Mouse (Mus musculus): ENCODE results near the gene Phyhd1. TPM values are rescaled to one million over a fixed set of nuclear protein-coding genes. Genes with fewer than 3 reads are reported as not detected.
A peak's percentile ranks its signal among the peaks of the same experiment; 100 is the strongest.

Gene Phyhd1
- polyA plus RNA-seq, 1 experiment from 2014 or later: 8.4 TPM

DNA sequence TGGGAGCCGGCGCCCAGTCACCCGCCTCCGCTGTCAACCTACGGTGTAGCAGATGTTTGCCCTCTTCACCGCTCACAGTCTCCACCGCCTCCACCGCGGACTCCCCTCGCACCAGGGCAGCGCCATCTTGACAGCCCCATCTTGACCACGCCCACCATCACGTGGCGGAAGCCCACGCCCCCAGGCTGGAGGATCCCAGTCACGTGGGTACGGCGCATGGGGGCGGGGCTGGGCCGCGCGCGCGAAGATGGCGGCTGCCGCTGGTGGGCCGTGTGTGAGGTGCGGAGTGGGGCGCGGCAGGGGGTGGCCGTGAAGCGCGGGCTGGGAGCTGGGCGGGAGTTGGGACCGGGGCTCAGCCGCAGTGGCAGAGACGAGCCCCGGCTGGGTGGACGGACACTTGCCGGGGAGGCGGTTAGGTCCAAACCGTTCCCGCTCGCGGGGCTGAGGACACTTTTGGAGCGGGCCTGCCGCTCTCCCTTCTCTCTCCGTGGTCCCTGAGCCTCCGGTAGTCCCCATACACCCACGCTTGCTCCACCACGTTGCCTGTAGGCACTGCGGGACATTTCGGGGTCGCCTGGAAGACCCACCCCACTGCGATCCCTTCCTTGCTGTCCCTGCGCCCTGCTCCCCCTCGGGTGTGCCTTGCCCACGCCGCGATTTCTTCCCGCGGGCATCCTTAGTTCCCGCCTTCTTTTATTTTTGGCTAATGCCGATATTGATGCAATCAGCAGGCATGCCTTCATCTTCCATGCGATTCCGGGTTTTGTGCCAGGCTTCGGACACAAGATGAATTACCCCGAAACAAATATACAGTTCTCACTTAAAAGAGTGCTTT is 20.4 kb downstream of the Phyhd1 start, which contains the start of the genes Dolk and Nup188:
Gene Dolk, minus strand, starts transcription at position 143 of the 835 bp plus-strand sequence.
Gene Nup188, plus strand, starts transcription at position 206 of the 835 bp plus-strand sequence.
- Histone ChIP-seq H3K9me3 (replicated peaks) (no peaks in the 10 kb centered on the region), H3K36me3 (no peaks in the 10 kb centered on the region), H3K9ac (peak within 1 kb of the TSS; percentile 89), H3K4me2 (peak within 1 kb of the TSS; percentile 85), H3K4me3 (peak within 1 kb of the TSS; percentile 91), H3K27ac (peak within 1 kb of the TSS; percentile 76), H3K4me1 (replicated peaks) (peaks cover 19% of the 10 kb centered on the region), H3K27me3 (no peaks in the 10 kb centered on the region)
- ATAC-seq (replicated peaks; ENCODE audit: insufficient number of reproducible peaks, insufficient read depth, low FRiP score, low read depth): peak; percentile 96
- WGBS: under 1% methylated on average over 68 of the region's 68 CpGs

DNA sequence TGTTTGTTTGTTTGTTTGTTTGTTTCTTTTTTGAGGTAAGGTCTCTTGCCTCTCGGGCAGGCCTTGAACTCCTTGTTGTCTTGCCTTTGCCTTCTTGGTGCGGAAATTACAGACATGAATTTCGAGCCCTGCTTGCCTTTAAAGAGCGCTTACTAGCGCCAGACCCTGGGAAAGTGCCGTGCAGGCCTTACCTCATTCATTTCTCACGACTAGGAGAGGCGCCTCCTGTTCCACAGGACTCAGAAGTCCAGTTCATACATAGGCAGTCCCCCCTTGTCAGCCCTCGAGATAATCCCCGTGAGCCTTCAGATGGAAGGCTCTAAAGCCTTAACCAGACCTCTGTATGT is 21.0 kb downstream of the Phyhd1 start:
- Histone ChIP-seq H3K36me3 (no peaks in the 10 kb centered on the region), H3K9me3 (replicated peaks) (no peaks in the 10 kb centered on the region), H3K27me3 (no peaks in the 10 kb centered on the region), H3K4me2 (peak overlapping the region; percentile 85), H3K27ac (peak overlapping the region; percentile 76), H3K9ac (peak overlapping the region; percentile 89), H3K4me1 (replicated peaks) (peaks cover 19% of the 10 kb centered on the region), H3K4me3 (peak overlapping the region; percentile 91)
- 0% methylated on average over 10 of the region's 10 CpGs for WGBS
- no peak for ATAC-seq (replicated peaks; ENCODE audit: insufficient number of reproducible peaks, insufficient read depth, low FRiP score, low read depth)

DNA sequence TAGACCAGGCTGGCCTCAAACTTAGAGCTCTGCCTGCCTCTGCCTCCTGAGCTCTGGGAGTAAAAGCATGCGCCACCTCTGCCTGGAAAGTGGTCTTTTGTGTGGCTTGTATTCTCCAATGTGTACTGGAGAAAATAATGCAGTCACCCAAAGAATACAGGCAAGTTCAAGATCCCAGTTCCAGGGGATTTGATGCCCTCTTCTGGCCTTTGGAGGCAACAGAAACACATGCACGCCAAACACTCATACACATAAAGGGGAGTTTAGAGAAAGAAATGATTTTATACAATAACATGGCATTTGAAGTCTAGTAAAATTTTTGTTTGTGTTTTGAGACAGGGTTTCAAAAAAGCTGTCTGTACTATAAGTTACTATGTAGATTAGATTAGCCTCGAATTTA is 33.5 kb downstream of the Phyhd1 start:
- Histone ChIP-seq H3K4me3 (no peak overlapping the region), H3K27ac (no peak overlapping the region), H3K9ac (no peak overlapping the region), H3K36me3 (peaks cover 63% of the 10 kb centered on the region), H3K4me1 (replicated peaks) (no peaks in the 10 kb centered on the region), H3K27me3 (no peaks in the 10 kb centered on the region), H3K4me2 (no peak overlapping the region), H3K9me3 (replicated peaks) (no peaks in the 10 kb centered on the region)
- no peak for ATAC-seq (replicated peaks; ENCODE audit: insufficient number of reproducible peaks, insufficient read depth, low FRiP score, low read depth)
- 72% methylated on average over 3 of the region's 3 CpGs for WGBS

DNA sequence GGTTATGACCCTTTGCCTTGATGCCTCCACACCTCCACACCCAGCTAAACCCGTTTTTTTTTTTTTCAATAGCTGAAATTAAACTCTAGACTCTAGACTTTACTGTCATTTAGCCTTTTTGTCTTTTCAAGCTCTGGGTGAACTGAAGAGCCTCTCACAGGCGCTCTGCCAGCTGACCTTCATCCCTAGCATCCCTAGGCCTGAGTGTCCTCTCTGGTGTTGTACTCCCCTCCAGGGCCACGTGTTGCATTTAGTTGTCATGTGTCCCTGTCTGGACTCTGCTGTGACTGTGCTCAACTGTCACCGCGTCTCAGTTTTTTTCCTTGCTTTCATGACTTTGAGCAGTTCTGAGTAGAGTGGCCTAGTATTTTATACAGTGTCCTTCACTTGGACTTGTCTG is 34.0 kb downstream of the Phyhd1 start:
- H3K27me3 ChIP-seq: no peaks in the 10 kb centered on the region
- H3K27ac ChIP-seq: no peak overlapping the region
- no peak overlapping the region for H3K4me3 ChIP-seq
- no peaks in the 10 kb centered on the region for H3K9me3 ChIP-seq (replicated peaks)
- no peak overlapping the region for H3K9ac ChIP-seq
- WGBS: 85% methylated on average over 5 of the region's 5 CpGs
- ATAC-seq (replicated peaks; ENCODE audit: insufficient number of reproducible peaks, insufficient read depth, low FRiP score, low read depth): no peak
- H3K4me1 ChIP-seq (replicated peaks): no peaks in the 10 kb centered on the region
- no peak overlapping the region for H3K4me2 ChIP-seq
- peaks cover 67% of the 10 kb centered on the region for H3K36me3 ChIP-seq

DNA sequence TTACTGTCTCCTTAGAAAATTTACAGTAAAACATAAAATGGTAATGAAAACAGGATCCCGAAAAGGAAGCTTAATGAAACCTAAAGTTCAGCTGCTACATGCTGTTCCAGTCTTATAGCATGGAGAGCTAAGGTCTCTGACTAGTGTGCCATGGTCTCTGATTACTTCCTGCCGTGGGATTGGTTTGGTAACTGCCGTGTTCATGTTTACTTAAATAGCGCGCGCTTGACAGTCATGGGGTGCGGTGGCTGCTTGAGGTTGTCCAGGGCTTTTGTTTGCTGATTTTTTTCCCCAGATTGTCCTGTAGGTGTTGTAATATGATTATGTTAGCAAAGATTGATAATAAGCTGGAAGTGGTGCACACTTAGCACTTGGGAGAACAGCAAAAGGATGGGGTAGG is 40.1 kb downstream of the Phyhd1 start:
- 91% methylated on average over 7 of the region's 7 CpGs for WGBS
- no peak overlapping the region for H3K4me2 ChIP-seq
- H3K4me3 ChIP-seq: no peak overlapping the region
- H3K4me1 ChIP-seq (replicated peaks): no peaks in the 10 kb centered on the region
- H3K9me3 ChIP-seq (replicated peaks): no peaks in the 10 kb centered on the region
- H3K9ac ChIP-seq: no peak overlapping the region
- no peak overlapping the region for H3K27ac ChIP-seq
- H3K36me3 ChIP-seq: peaks cover 87% of the 10 kb centered on the region
- ATAC-seq (replicated peaks; ENCODE audit: insufficient number of reproducible peaks, insufficient read depth, low FRiP score, low read depth): no peak
- H3K27me3 ChIP-seq: no peaks in the 10 kb centered on the region

DNA sequence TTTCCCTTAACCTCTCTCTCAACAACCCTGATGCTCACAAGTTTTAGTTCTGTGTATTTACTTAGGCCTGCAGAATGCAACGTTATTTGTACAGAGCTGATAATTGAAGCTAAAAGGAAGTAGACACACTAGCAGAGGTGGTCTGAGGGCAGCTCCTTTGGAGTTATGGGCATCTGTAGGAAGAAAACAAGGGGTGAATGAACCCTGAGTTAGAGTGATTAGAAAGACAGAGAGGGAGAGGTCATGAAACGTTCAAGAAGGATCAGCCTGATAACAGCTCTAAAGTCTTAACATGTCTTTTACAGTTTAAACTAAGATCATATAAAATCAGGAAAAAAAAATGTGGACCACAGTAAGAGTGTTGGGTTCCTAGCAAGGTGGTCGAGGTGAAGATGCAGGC is 43.3 kb downstream of the Phyhd1 start:
- ATAC-seq (replicated peaks; ENCODE audit: insufficient number of reproducible peaks, insufficient read depth, low FRiP score, low read depth): no peak
- no peaks in the 10 kb centered on the region for H3K27me3 ChIP-seq
- WGBS: 81% methylated on average over 3 of the region's 3 CpGs

DNA sequence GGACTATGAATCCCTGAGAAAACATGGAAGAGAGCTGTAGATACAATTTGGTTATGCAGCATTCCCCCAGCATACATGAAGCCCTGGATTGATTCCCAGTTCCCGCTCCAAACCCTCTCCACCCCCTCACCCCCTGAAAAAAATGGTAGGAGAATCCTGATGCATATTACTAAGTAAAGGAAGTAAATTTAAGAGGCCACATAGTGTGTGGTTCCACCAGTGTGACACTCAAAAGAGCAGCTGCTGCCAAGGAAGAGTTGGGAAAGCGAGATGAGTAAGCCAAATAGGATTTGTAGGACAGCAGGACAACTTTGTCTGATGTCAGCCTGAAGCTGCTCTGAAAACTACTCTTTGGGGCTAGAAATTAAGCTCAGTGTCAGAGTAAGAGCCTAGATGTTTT is 45.5 kb downstream of the Phyhd1 start:
- no peak for ATAC-seq (replicated peaks; ENCODE audit: insufficient number of reproducible peaks, insufficient read depth, low FRiP score, low read depth)

More for the DNA sequence above, 43.3 kb downstream of the Phyhd1 start:
- no peak overlapping the region for H3K4me2 ChIP-seq
- no peaks in the 10 kb centered on the region for H3K9me3 ChIP-seq (replicated peaks)
- H3K36me3 ChIP-seq: peaks cover 92% of the 10 kb centered on the region
- no peak overlapping the region for H3K9ac ChIP-seq
- H3K4me3 ChIP-seq: no peak overlapping the region
- H3K4me1 ChIP-seq (replicated peaks): no peaks in the 10 kb centered on the region
- no peak overlapping the region for H3K27ac ChIP-seq

DNA sequence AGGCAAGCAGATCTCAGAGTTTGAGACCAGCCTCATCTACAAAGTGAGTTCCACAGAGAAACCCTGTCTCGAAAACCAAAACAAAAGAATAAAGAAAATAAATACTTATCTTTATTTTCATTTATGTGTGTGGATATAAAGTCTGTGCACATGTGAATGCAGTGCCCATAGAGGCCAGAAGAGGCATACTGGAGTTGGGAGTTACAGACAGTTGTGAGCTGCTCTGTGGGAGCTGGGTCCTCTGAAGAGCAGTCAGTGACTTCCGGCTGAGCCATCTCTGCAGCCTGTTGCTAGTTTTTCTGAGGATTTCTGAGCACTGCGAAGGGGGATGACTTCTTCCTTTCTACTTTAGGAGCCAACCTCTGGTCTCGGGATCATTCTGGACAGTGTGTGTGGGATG is 50.1 kb downstream of the Phyhd1 start:
- Histone ChIP-seq H3K4me3 (no peak overlapping the region), H3K9ac (no peak overlapping the region), H3K27ac (no peak overlapping the region), H3K4me2 (no peak overlapping the region), H3K36me3 (peaks cover 82% of the 10 kb centered on the region), H3K27me3 (no peaks in the 10 kb centered on the region), H3K9me3 (replicated peaks) (no peaks in the 10 kb centered on the region), H3K4me1 (replicated peaks) (no peaks in the 10 kb centered on the region)
- 92% methylated on average over 4 of the region's 4 CpGs for WGBS
- no peak for ATAC-seq (replicated peaks; ENCODE audit: insufficient number of reproducible peaks, insufficient read depth, low FRiP score, low read depth)

More for the DNA sequence above, 45.5 kb downstream of the Phyhd1 start:
- Histone ChIP-seq H3K27ac (no peak overlapping the region), H3K4me1 (replicated peaks) (no peaks in the 10 kb centered on the region), H3K36me3 (peaks cover 91% of the 10 kb centered on the region), H3K9me3 (replicated peaks) (no peaks in the 10 kb centered on the region), H3K9ac (no peak overlapping the region), H3K4me2 (no peak overlapping the region), H3K27me3 (no peaks in the 10 kb centered on the region), H3K4me3 (no peak overlapping the region)
- WGBS: 94% methylated on average over 2 of the region's 2 CpGs

DNA sequence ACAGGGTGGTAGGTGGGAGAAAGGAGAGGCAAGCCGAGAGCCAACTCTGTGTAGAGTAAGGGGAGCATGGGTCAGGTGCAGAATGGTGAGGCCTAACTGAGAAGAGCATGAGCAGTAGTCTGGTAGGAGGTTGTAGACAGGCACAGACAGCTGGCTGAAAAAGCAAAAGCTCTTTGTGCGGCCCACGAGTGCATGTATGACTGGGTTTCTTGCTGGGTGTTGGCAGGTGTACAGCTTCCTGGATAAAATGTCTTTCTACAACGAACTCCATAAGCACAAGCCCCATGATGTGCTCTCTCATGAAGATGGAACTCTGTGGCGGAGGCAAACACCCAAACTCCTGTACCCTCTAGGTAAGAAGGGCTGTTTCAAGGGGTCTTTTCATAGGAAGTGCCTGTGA is 51.0 kb downstream of the Phyhd1 start:
- ATAC-seq (replicated peaks; ENCODE audit: insufficient number of reproducible peaks, insufficient read depth, low FRiP score, low read depth): no peak
- Histone ChIP-seq H3K4me2 (no peak overlapping the region), H3K36me3 (peaks cover 84% of the 10 kb centered on the region), H3K9ac (no peak overlapping the region), H3K4me1 (replicated peaks) (no peaks in the 10 kb centered on the region), H3K9me3 (replicated peaks) (no peaks in the 10 kb centered on the region), H3K27me3 (no peaks in the 10 kb centered on the region), H3K27ac (no peak overlapping the region), H3K4me3 (no peak overlapping the region)
- 93% methylated on average over 5 of the region's 5 CpGs for WGBS

DNA sequence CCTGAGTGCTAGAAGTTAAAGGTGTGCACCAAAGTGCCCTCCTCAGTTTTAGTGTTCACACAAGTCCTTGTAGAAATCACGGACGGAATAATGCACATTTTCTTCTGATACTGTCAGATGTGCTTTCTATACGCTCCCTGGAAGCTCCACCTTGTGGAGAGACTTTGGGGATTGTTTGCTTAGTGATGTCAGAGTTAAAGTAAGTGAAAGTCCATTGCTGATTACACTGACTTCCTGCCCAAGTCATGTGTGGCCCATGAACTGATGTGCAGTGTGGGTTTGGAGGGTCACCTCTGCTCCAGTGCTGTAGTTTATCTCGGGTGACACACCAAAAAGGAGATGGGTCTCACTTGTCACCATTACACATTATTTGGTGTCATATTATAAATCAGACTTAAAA is 53.3 kb downstream of the Phyhd1 start:
- no peak overlapping the region for H3K4me3 ChIP-seq
- no peak overlapping the region for H3K9ac ChIP-seq
- no peaks in the 10 kb centered on the region for H3K9me3 ChIP-seq (replicated peaks)
- no peak overlapping the region for H3K27ac ChIP-seq
- H3K4me1 ChIP-seq (replicated peaks): no peaks in the 10 kb centered on the region
- no peak overlapping the region for H3K4me2 ChIP-seq
- ATAC-seq (replicated peaks; ENCODE audit: insufficient number of reproducible peaks, insufficient read depth, low FRiP score, low read depth): no peak
- no peaks in the 10 kb centered on the region for H3K27me3 ChIP-seq
- WGBS: 78% methylated on average over 4 of the region's 4 CpGs
- H3K36me3 ChIP-seq: peaks cover 84% of the 10 kb centered on the region

DNA sequence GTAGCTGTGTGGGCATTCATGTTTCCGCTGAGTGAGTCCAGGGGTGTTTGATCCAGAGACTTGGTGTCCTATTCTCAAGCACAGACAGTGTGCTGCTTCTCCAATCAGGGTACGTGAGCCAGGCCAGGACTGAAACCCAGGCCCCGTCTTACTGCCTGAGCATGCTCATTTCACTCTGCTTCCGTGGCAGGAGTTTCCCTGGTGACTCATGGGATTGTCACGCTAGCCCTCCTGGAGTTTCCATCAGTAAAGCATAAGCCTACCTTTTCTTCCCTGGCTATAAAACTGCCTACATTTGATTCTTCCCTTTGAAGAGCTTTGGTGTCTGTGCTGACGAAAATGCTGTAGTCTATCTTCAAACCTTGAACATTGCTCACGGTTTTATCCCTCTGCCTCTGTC is 57.1 kb downstream of the Phyhd1 start:
- no peaks in the 10 kb centered on the region for H3K9me3 ChIP-seq (replicated peaks)
- H3K36me3 ChIP-seq: peaks cover 80% of the 10 kb centered on the region
- no peak overlapping the region for H3K9ac ChIP-seq
- WGBS: 89% methylated on average over 7 of the region's 7 CpGs
- no peak overlapping the region for H3K4me3 ChIP-seq
- H3K4me1 ChIP-seq (replicated peaks): no peaks in the 10 kb centered on the region
- ATAC-seq (replicated peaks; ENCODE audit: insufficient number of reproducible peaks, insufficient read depth, low FRiP score, low read depth): no peak
- no peaks in the 10 kb centered on the region for H3K27me3 ChIP-seq
- H3K4me2 ChIP-seq: no peak overlapping the region
- H3K27ac ChIP-seq: no peak overlapping the region

DNA sequence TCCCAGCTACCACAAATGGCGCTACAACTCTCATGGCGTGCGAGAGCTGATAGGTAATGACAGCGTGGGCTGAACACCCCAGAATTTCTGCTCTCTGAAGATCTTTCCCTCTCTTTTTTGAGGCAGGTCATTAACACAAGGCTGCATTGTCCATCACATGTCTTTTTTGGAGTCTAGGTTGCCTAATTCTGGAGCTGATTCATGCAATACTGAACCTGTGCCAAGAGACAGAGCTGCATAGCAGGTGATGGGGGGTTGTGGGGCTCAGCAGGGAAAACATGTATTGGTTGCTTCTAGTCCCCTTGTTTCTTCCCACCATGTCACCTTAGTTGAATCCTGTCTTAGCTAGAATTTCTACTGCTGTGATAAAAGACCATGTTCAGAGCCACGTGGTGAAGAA is 59.3 kb downstream of the Phyhd1 start:
- H3K27ac ChIP-seq: no peak overlapping the region
- 94% methylated on average over 5 of the region's 5 CpGs for WGBS
- no peak for ATAC-seq (replicated peaks; ENCODE audit: insufficient number of reproducible peaks, insufficient read depth, low FRiP score, low read depth)
- no peaks in the 10 kb centered on the region for H3K27me3 ChIP-seq
- H3K9ac ChIP-seq: no peak overlapping the region
- H3K4me3 ChIP-seq: no peak overlapping the region
- H3K9me3 ChIP-seq (replicated peaks): no peaks in the 10 kb centered on the region
- peaks cover 90% of the 10 kb centered on the region for H3K36me3 ChIP-seq
- H3K4me1 ChIP-seq (replicated peaks): no peaks in the 10 kb centered on the region
- H3K4me2 ChIP-seq: no peak overlapping the region

Measured in heart, embryonic 15.5 days (tissue).